Mouse (Mus musculus) MEL (cell line): ENCODE data around the gene Cypt12.

Experiments used
- CTCF ChIP-seq, 3 experiments: IDR thresholded peaks in 2 of 3; conservative IDR thresholded peaks in 1 of 3; 2 replicates each; pipeline ENCODE4 v1.5.1; 2011 to 2012; ENCODE audit warnings: low read length in 3 of 3, low read depth in 2 of 3, mild to moderate bottlenecking in 2 of 3, improper control_type of control experiment in 1 of 3, inconsistent platforms in 1 of 3, mixed read lengths in 1 of 3, moderate library complexity in 1 of 3; ENCODE audit not compliant: control insufficient read depth in 1 of 3, insufficient read depth in 1 of 3, poor library complexity in 1 of 3, severe bottlenecking in 1 of 3
- GABPA ChIP-seq: IDR thresholded peaks from 2 replicates; pipeline ENCODE4 v1.6.1; 2012; ENCODE audit warnings: low read depth, mild to moderate bottlenecking, inconsistent platforms, low read length, improper control_type of control experiment, moderate library complexity
- JUND ChIP-seq: IDR thresholded peaks from 2 replicates; pipeline ENCODE4 v1.6.1; 2011; ENCODE audit warnings: low read depth, mild to moderate bottlenecking, improper control_type of control experiment, low read length
- MAX ChIP-seq: IDR thresholded peaks from 2 replicates; pipeline ENCODE4 v1.6.1; 2011; ENCODE audit warnings: low read length, improper control_type of control experiment
- MEF2A ChIP-seq: IDR thresholded peaks from 2 replicates; pipeline ENCODE4 v1.6.1; 2014; ENCODE audit warnings: low read depth, mild to moderate bottlenecking, inconsistent platforms, low read length, improper control_type of control experiment; ENCODE audit not compliant: poor library complexity, insufficient replicate concordance, severe bottlenecking; ENCODE audit errors: extremely low read depth
- NELFE ChIP-seq: IDR thresholded peaks from 2 replicates; pipeline ENCODE4 v1.6.1; 2011; ENCODE audit warnings: low read depth, low read length, improper control_type of control experiment
- NRF1 ChIP-seq: IDR thresholded peaks from 2 replicates; pipeline ENCODE4 v1.6.1; 2014; ENCODE audit warnings: low read depth, mild to moderate bottlenecking, inconsistent platforms, low read length, improper control_type of control experiment, moderate library complexity; ENCODE audit not compliant: poor library complexity, insufficient read depth, severe bottlenecking
- POLR2A ChIP-seq, 2 experiments: IDR thresholded peaks; 2 replicates each; pipeline ENCODE4 v1.6.1; 2011 to 2012; ENCODE audit warnings: low read length in 2 of 2, mild to moderate bottlenecking in 2 of 2, control low read depth in 1 of 2, improper control_type of control experiment in 1 of 2, low read depth in 1 of 2, moderate library complexity in 1 of 2; ENCODE audit not compliant: control insufficient read depth in 1 of 2, insufficient read depth in 1 of 2, poor library complexity in 1 of 2
- POLR2AphosphoS2 ChIP-seq: IDR thresholded peaks from 2 replicates; pipeline ENCODE4 v1.6.1; 2011; ENCODE audit warnings: low read length, improper control_type of control experiment
- USF1 ChIP-seq: IDR thresholded peaks from 2 replicates; pipeline ENCODE4 v1.6.1; 2014; ENCODE audit warnings: low read depth, mild to moderate bottlenecking, inconsistent platforms, low read length, improper control_type of control experiment, moderate library complexity
- ZMIZ1 ChIP-seq: IDR thresholded peaks from 2 replicates; pipeline ENCODE4 v1.6.1; 2012; ENCODE audit warnings: low read depth, mild to moderate bottlenecking, inconsistent platforms, low read length, improper control_type of control experiment, moderate library complexity
- ZNF384 ChIP-seq: IDR thresholded peaks from 2 replicates; pipeline ENCODE4 v1.6.1; 2012; ENCODE audit warnings: low read depth, mild to moderate bottlenecking, inconsistent platforms, low read length, improper control_type of control experiment

GRCm38 (mm10) chr3:17913796-17914195 lies 34.4 kb upstream of the Cypt12 start:
- TF ChIP-seq MAX (no peak), POLR2AphosphoS2 (no peak), POLR2A (IDR thresholded peaks at IDR 0.05; ENCODE audit: control insufficient read depth in 1 of 2, insufficient read depth in 1 of 2, low read depth in 1 of 2, low read length in 2 of 2, poor library complexity in 1 of 2) (no peak), CTCF (IDR thresholded peaks at IDR 0.05 in 2 of 3, conservative IDR thresholded peaks at IDR 0.05 in 1 of 3; ENCODE audit: control insufficient read depth in 1 of 3, insufficient read depth in 1 of 3, low read depth in 2 of 3, low read length in 3 of 3, poor library complexity in 1 of 3, severe bottlenecking in 1 of 3) (no peak), MEF2A (no peak), NRF1 (no peak), ZMIZ1 (no peak), JUND (no peak), USF1 (no peak), ZNF384 (no peak), GABPA (no peak), NELFE (no peak)
